Mouse (Mus musculus) myocyte (in vitro differentiated cells): ENCODE measurements at regions not wholly inside any gene's neighbourhood (a gene's known extent, or its start where the extent isn't known, plus 50 kb on each side); places are given as distances from the start of the nearest gene placed in this dataset.

Experiments
- E2F4 ChIP-seq: IDR thresholded peaks from one replicate; pipeline ENCODE4 v1.6.1; 2011; ENCODE audit warnings: mild to moderate bottlenecking, control low read depth, moderate library complexity; ENCODE audit not compliant: insufficient read depth
- MAX ChIP-seq: IDR thresholded peaks from one replicate; pipeline ENCODE4 v1.6.1; 2011; ENCODE audit warnings: low read depth, mild to moderate bottlenecking, control low read depth
- MYOG ChIP-seq, 3 experiments: IDR thresholded peaks; one replicate each; pipeline ENCODE4 v1.6.1; 2011; ENCODE audit warnings: control low read depth in 2 of 3, low read depth in 2 of 3, mild to moderate bottlenecking in 2 of 3; ENCODE audit not compliant: insufficient read length in 2 of 3, control insufficient read depth in 1 of 3, insufficient read depth in 1 of 3
- POLR2A ChIP-seq: IDR thresholded peaks from one replicate; pipeline ENCODE4 v1.6.1; 2011; ENCODE audit warnings: low read depth, mild to moderate bottlenecking, control low read depth, moderate library complexity; ENCODE audit not compliant: insufficient read length
- POLR2AphosphoS2 ChIP-seq: IDR thresholded peaks from one replicate; pipeline ENCODE4 v1.6.1; 2011; ENCODE audit warnings: low read depth, control low read depth; ENCODE audit not compliant: insufficient read length
- TCF12 ChIP-seq: IDR thresholded peaks from one replicate; pipeline ENCODE4 v1.6.1; 2011; ENCODE audit warnings: mild to moderate bottlenecking, control low read depth; ENCODE audit not compliant: poor library complexity, insufficient read depth, severe bottlenecking

GRCm38 (mm10) chr3:41430191-41430590, 125.3 kb upstream of the Jade1 start:
- no peak for TF ChIP-seq MAX
- TF ChIP-seq POLR2AphosphoS2 = no peak
- TF ChIP-seq TCF12 = no peak
- TF ChIP-seq E2F4 = no peak
- TF ChIP-seq POLR2A = no peak
- no peak for TF ChIP-seq MYOG (IDR thresholded peaks at IDR 0.05; ENCODE audit: control insufficient read depth in 1 of 3, insufficient read depth in 1 of 3, insufficient read length in 2 of 3, low read depth in 2 of 3)
